Mouse (Mus musculus) megakaryocyte, embryonic 14.5 days (primary cell): ENCODE measurements around the gene Aicda.

ENCODE experiments used
- FLI1 ChIP-seq: IDR thresholded peaks from 2 replicates; pipeline ENCODE4 v1.6.1; 2012; ENCODE audit warnings: low read length, inconsistent platforms, mixed read lengths
- GATA1 ChIP-seq: IDR thresholded peaks from 3 replicates; pipeline ENCODE4 v1.6.1; 2012; ENCODE audit warnings: mixed read lengths, low read length, inconsistent platforms, borderline replicate concordance

GRCm38 (mm10) chr6:122523289-122523688 lies 30.3 kb upstream of the Aicda start:
- no peak for TF ChIP-seq FLI1
- TF ChIP-seq GATA1: no peak
